Mouse (Mus musculus) granulocyte monocyte progenitor cell, adult 5-6 weeks (primary cell): ENCODE results near the gene Smurf1. TPM values are rescaled to one million over a fixed set of nuclear protein-coding genes. Genes with fewer than 3 reads are reported as not detected.

Experiments used
- total RNA-seq, 2 experiments: library from RNA; stranded (forward) in 1 of 2; stranded (reverse) in 1 of 2; fragments of 200-712, 200-1000 nt in 1 of 2; fragments of >200 nt in 1 of 2; fragmentation: Nextera tagmentation in 1 of 2; gene quantifications; 2 replicates each; pipeline ENCODE4 v1.2.3; 2014 to 2017

Gene Smurf1
- total RNA-seq, 2 experiments from 2014 or later: 2.0 to 4.6 TPM

Other genes starting within 250 kb of the Smurf1 start
- gene Tmem130, start 204.0 kb downstream of the Smurf1 start, total RNA-seq (2014; fragmentation: Nextera tagmentation): 1.6 TPM in 1 of 2 replicates, not detected in the other
- not detected in 2 replicates for gene Tmem130, start 204.0 kb downstream of the Smurf1 start, total RNA-seq (2017)
- gene Trrap, start 198.1 kb downstream of the Smurf1 start, total RNA-seq (2014; fragmentation: Nextera tagmentation): 76.4 and 91.5 TPM in 2 replicates
- 43.8 and 48.9 TPM in 2 replicates for gene Trrap, start 198.1 kb downstream of the Smurf1 start, total RNA-seq (2017)
- not detected in 2 replicates for gene Gm4871, start 66.9 kb upstream of the Smurf1 start, total RNA-seq (2014; fragmentation: Nextera tagmentation)
- gene Gm4871, start 66.9 kb upstream of the Smurf1 start, total RNA-seq (2017): not detected in 2 replicates
- gene 1700018F24Rik, start 77.1 kb upstream of the Smurf1 start, total RNA-seq (2014; fragmentation: Nextera tagmentation): not detected in 2 replicates
- not detected in 2 replicates for gene 1700018F24Rik, start 77.1 kb upstream of the Smurf1 start, total RNA-seq (2017)
- gene Arpc1a, start 118.0 kb upstream of the Smurf1 start, total RNA-seq (2014; fragmentation: Nextera tagmentation): 76.8 and 81.1 TPM in 2 replicates
- gene Arpc1a, start 118.0 kb upstream of the Smurf1 start, total RNA-seq (2017): 42.0 and 48.1 TPM in 2 replicates
- not detected in 2 replicates for gene Kpna7, start 118.2 kb upstream of the Smurf1 start, total RNA-seq (2014; fragmentation: Nextera tagmentation)
- not detected in 2 replicates for gene Kpna7, start 118.2 kb upstream of the Smurf1 start, total RNA-seq (2017)
- gene Arpc1b, start 148.4 kb upstream of the Smurf1 start, total RNA-seq (2014; fragmentation: Nextera tagmentation): 404 and 492 TPM in 2 replicates
- gene Arpc1b, start 148.4 kb upstream of the Smurf1 start, total RNA-seq (2017): 197 and 242 TPM in 2 replicates
- gene Pdap1, start 174.4 kb upstream of the Smurf1 start, total RNA-seq (2014; fragmentation: Nextera tagmentation): 59.3 and 90.3 TPM in 2 replicates
- gene Pdap1, start 174.4 kb upstream of the Smurf1 start, total RNA-seq (2017): 92.6 and 159 TPM in 2 replicates
- 108 and 163 TPM in 2 replicates for gene Bud31, start 174.5 kb upstream of the Smurf1 start, total RNA-seq (2014; fragmentation: Nextera tagmentation)
- 194 and 205 TPM in 2 replicates for gene Bud31, start 174.5 kb upstream of the Smurf1 start, total RNA-seq (2017)
- gene Ptcd1, start 201.3 kb upstream of the Smurf1 start, total RNA-seq (2014; fragmentation: Nextera tagmentation): 9.3 and 10.5 TPM in 2 replicates
- gene Ptcd1, start 201.3 kb upstream of the Smurf1 start, total RNA-seq (2017): 12.8 and 14.7 TPM in 2 replicates
- gene Cpsf4, start 201.4 kb upstream of the Smurf1 start, total RNA-seq (2014; fragmentation: Nextera tagmentation): 42.2 and 45.3 TPM in 2 replicates
- 47.9 and 51.3 TPM in 2 replicates for gene Cpsf4, start 201.4 kb upstream of the Smurf1 start, total RNA-seq (2017)
- gene Atp5j2, start 226.2 kb upstream of the Smurf1 start, total RNA-seq (2014; fragmentation: Nextera tagmentation): 372 and 531 TPM in 2 replicates
- 127 and 170 TPM in 2 replicates for gene Atp5j2, start 226.2 kb upstream of the Smurf1 start, total RNA-seq (2017)
- 1.6 and 6.2 TPM in 2 replicates for gene Zkscan14, start 236.0 kb upstream of the Smurf1 start, total RNA-seq (2014; fragmentation: Nextera tagmentation)
- gene Zkscan14, start 236.0 kb upstream of the Smurf1 start, total RNA-seq (2017): 20.8 and 21.1 TPM in 2 replicates
- 6.8 and 8.5 TPM in 2 replicates for gene Zkscan5, start 238.7 kb upstream of the Smurf1 start, total RNA-seq (2014; fragmentation: Nextera tagmentation)
- 7.9 and 10.1 TPM in 2 replicates for gene Zkscan5, start 238.7 kb upstream of the Smurf1 start, total RNA-seq (2017)